7 mouse cellular contexts compared by ENCODE assay signal in the genomic region with DNA sequence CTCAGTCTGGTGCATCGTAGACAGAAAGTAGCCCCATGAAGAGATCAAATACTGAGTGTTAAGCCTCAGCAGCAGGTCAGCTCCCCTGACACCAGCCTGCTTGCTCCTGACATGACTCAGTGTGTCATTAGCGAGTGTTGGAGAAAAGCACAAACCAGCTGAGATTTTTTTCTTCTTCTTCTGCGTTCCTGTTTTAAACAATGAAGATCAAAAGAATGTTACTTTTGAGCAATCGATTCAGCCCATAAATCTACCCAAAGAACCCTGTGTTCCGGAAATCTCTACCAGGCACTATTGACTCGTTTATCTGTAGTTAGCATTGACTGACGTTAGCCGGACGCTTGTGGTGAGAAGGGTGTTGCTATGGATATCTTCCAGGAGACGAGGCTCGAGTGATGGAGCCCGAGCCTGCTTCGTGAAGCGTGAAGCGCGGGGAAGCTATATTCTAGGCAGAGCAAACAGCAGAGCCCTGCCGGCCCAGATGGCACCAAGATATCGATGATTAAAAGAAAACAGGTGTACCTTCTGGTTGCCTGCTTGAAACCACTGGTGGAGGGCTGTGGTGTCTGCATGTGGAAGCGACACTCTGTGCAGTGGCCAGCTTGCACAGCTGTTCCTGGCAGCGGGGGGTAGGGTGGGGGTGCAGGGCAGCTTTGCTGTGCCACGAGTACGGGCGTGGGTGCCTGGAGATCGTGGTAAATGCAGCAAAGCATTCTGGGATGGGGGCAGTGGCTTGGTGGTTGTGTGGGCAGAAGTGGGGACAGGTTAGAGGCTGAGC. TPM values are rescaled to one million over a fixed set of nuclear protein-coding genes. Genes with fewer than 3 reads are reported as not detected.
DNase-seq lines count a peak whose midpoint lies in the region; ATAC-seq and TF ChIP-seq lines count a peak whose summit lies in the region.

No protein-coding gene starts in this region.

- H3K27me3 ChIP-seq in forebrain, postnatal 0 days (ENCODE audit: insufficient read depth, low read length) = no peaks in the 10 kb centered on the region
- H3K27me3 ChIP-seq in midbrain, embryonic 10.5 days (ENCODE audit: low read depth, poor library complexity, severe bottlenecking) = peaks cover 55% of the 10 kb centered on the region
- H3K27me3 ChIP-seq in small intestine, adult 2 months (ENCODE audit: control insufficient read depth, insufficient read depth, low read length) = no peaks in the 10 kb centered on the region

- DNase-seq in A20 (ENCODE audit: low read depth, low spot score) = peak; percentile 77
- peak; percentile 59 to 62 for DNase-seq in B cell, adult 2 months
- DNase-seq in forebrain, postnatal 0 days = peak; percentile 65
- peak; percentile 46 for DNase-seq in midbrain, embryonic 10.5 days (ENCODE audit: low spot score)
- no peak for DNase-seq in adrenal gland, postnatal 10 days
- no peak for DNase-seq in gastrocnemius, adult 2 months

- intact Hi-C loops in gastrocnemius, adult 2 months (cut with DNase I) = no loop called here

- no peak for TF ChIP-seq CTCF in forebrain, postnatal 0 days (IDR thresholded peaks at IDR 0.05; ENCODE audit: low read depth)
- TF ChIP-seq CTCF in small intestine, adult 2 months (IDR thresholded peaks at IDR 0.05; ENCODE audit: extremely low read depth, insufficient read length, insufficient replicate concordance, low read depth, low read length) = no peak
- no peak for TF ChIP-seq CTCF in gastrocnemius, adult 2 months (IDR thresholded peaks at IDR 0.05)

- peak; percentile 54 for ATAC-seq in forebrain, postnatal 0 days

- no peak overlapping the region for H3K4me3 ChIP-seq in forebrain, postnatal 0 days (ENCODE audit: low read depth, low read length)
- H3K4me3 ChIP-seq in midbrain, embryonic 10.5 days = no peak overlapping the region
- H3K4me3 ChIP-seq in small intestine, adult 2 months (ENCODE audit: low read depth, low read length) = no peak overlapping the region
- no peak overlapping the region for H3K4me3 ChIP-seq in gastrocnemius, adult 2 months

- H3K27ac ChIP-seq in forebrain, postnatal 0 days (ENCODE audit: low read depth, low read length) = peak overlapping the region; percentile 57
- peak overlapping the region; percentile 63 for H3K27ac ChIP-seq in midbrain, embryonic 10.5 days (replicated peaks)
- H3K27ac ChIP-seq in small intestine, adult 2 months (ENCODE audit: insufficient read depth, low read depth, low read length) = peak overlapping the region; percentile 61
- H3K27ac ChIP-seq in gastrocnemius, adult 2 months = no peak overlapping the region

- no peaks in the 10 kb centered on the region for H3K36me3 ChIP-seq in forebrain, postnatal 0 days (ENCODE audit: insufficient read depth)
- H3K36me3 ChIP-seq in midbrain, embryonic 10.5 days = no peaks in the 10 kb centered on the region
- H3K36me3 ChIP-seq in small intestine, adult 2 months (ENCODE audit: control insufficient read depth, insufficient read depth, low read length) = no peaks in the 10 kb centered on the region

- no peak for TF ChIP-seq POLR2A in small intestine, adult 2 months (IDR thresholded peaks at IDR 0.05; ENCODE audit: low read depth, low read length)

- 0 out of 2 replicates have a peak overlapping the region, but pooled peaks have one; percentile 8 for H3K4me2 ChIP-seq in forebrain, postnatal 0 days (ENCODE audit: low read depth)

- no peaks in the 10 kb centered on the region for H3K9me3 ChIP-seq in forebrain, postnatal 0 days (ENCODE audit: low read length)
- H3K9me3 ChIP-seq in midbrain, embryonic 10.5 days (replicated peaks) = no peaks in the 10 kb centered on the region

- H3K9ac ChIP-seq in forebrain, postnatal 0 days = no peak overlapping the region

- WGBS in forebrain, postnatal 0 days = 35% methylated on average over 24 of the region's 24 CpGs
- WGBS in midbrain, embryonic 10.5 days = 54% methylated on average over 24 of the region's 24 CpGs
- WGBS in small intestine, adult 2 months = 28% methylated on average over 24 of the region's 24 CpGs

- H3K4me1 ChIP-seq in forebrain, postnatal 0 days (ENCODE audit: insufficient read depth) = peaks cover 2% of the 10 kb centered on the region; the same call in 1 of the 2 replicates
- H3K4me1 ChIP-seq in midbrain, embryonic 10.5 days = peaks cover 65% of the 10 kb centered on the region
- peaks cover 2% of the 10 kb centered on the region; the same call in 1 of the 2 replicates for H3K4me1 ChIP-seq in small intestine, adult 2 months (ENCODE audit: control insufficient read depth, insufficient read depth, insufficient read length, low read length)

RNA-seq across cellular contexts. Expression of a gene that starts 5.5 kb away (rescaled TPM):
- 43.4 and 45.0 TPM in 2 replicates for total RNA-seq in forebrain, postnatal 0 days (2014; rRNA removed)
- polyA plus RNA-seq in forebrain, postnatal 0 days (2015; fragmentation: Nextera tagmentation; extraction: Ambion mirVana) = 37.9 and 39.0 TPM in 2 replicates
- polyA plus RNA-seq in midbrain, embryonic 10.5 days (2016; fragmentation: Nextera tagmentation; extraction: Ambion mirVana) = 35.9 and 37.0 TPM in 2 replicates
- 29.8 and 35.4 TPM in 2 replicates for polyA plus RNA-seq in small intestine, adult 2 months (2012; rRNA removed)
- total RNA-seq in adrenal gland, postnatal 10 days (2021) = 100 to 1,000 TPM; 116 to 169 TPM
- total RNA-seq in gastrocnemius, adult 2 months (2021) = 10 to 100 TPM; 12.6 to 25.4 TPM

RNA-seq across cellular contexts. Expression of a gene that starts 15.3 kb away (rescaled TPM):
- 5.0 and 6.3 TPM in 2 replicates for total RNA-seq in forebrain, postnatal 0 days (2014; rRNA removed)
- 10.4 and 10.8 TPM in 2 replicates for polyA plus RNA-seq in forebrain, postnatal 0 days (2015; fragmentation: Nextera tagmentation; extraction: Ambion mirVana)
- 0.41 and 0.91 TPM in 2 replicates for polyA plus RNA-seq in midbrain, embryonic 10.5 days (2016; fragmentation: Nextera tagmentation; extraction: Ambion mirVana)
- polyA plus RNA-seq in small intestine, adult 2 months (2012; rRNA removed) = 0.33 and 0.34 TPM in 2 replicates
- total RNA-seq in adrenal gland, postnatal 10 days (2021) = 1 to 10 TPM; 1.4 to 2.2 TPM
- total RNA-seq in gastrocnemius, adult 2 months (2021) = 1 to 10 TPM; 1.6 to 3.7 TPM

RNA-seq across cellular contexts. Expression of a gene that starts 18.6 kb away (rescaled TPM):
- 2.5 TPM in 1 of 2 replicates, not detected in the other for total RNA-seq in forebrain, postnatal 0 days (2014; rRNA removed)
- 2.4 and 2.6 TPM in 2 replicates for polyA plus RNA-seq in forebrain, postnatal 0 days (2015; fragmentation: Nextera tagmentation; extraction: Ambion mirVana)
- 0.43 and 1.4 TPM in 2 replicates for polyA plus RNA-seq in midbrain, embryonic 10.5 days (2016; fragmentation: Nextera tagmentation; extraction: Ambion mirVana)
- polyA plus RNA-seq in small intestine, adult 2 months (2012; rRNA removed) = 1.5 and 2.2 TPM in 2 replicates
- 10 to 100 TPM in 1 of 2 experiments, 1 to 10 TPM in 1; 7.9 to 17.4 TPM for total RNA-seq in adrenal gland, postnatal 10 days (2021)
- under 1 TPM in 1 of 2 experiments, not detected in 1; 0.86 TPM for total RNA-seq in gastrocnemius, adult 2 months (2021)

RNA-seq across cellular contexts. Expression of a gene that starts 55.2 kb away (rescaled TPM):
- 15.6 and 20.8 TPM in 2 replicates for total RNA-seq in forebrain, postnatal 0 days (2014; rRNA removed)
- polyA plus RNA-seq in forebrain, postnatal 0 days (2015; fragmentation: Nextera tagmentation; extraction: Ambion mirVana) = 20.5 and 26.9 TPM in 2 replicates
- polyA plus RNA-seq in midbrain, embryonic 10.5 days (2016; fragmentation: Nextera tagmentation; extraction: Ambion mirVana) = 43.0 and 47.6 TPM in 2 replicates
- 18.3 and 40.0 TPM in 2 replicates for polyA plus RNA-seq in small intestine, adult 2 months (2012; rRNA removed)
- 10 to 100 TPM; 28.4 to 32.3 TPM for total RNA-seq in adrenal gland, postnatal 10 days (2021)
- 10 to 100 TPM; 10.6 to 15.5 TPM for total RNA-seq in gastrocnemius, adult 2 months (2021)

Comparison
In these comparisons a context has a peak if more than half of its experiments do, and no peak if none do; other contexts are left out.
1. DNase-seq: peak in A20 (single experiment), B cell, adult 2 months (2 of 2), forebrain, postnatal 0 days (single experiment) and midbrain, embryonic 10.5 days (single experiment); none in adrenal gland, postnatal 10 days (single experiment) and gastrocnemius, adult 2 months (single experiment).